Mouse (Mus musculus): ENCODE data around the gene Wwp2. TPM values are rescaled to one million over a fixed set of nuclear protein-coding genes. Genes with fewer than 3 reads are reported as not detected.

Gene Wwp2
- polyA plus RNA-seq, 1 experiment from 2014 or later, result 39.4 TPM

DNA sequence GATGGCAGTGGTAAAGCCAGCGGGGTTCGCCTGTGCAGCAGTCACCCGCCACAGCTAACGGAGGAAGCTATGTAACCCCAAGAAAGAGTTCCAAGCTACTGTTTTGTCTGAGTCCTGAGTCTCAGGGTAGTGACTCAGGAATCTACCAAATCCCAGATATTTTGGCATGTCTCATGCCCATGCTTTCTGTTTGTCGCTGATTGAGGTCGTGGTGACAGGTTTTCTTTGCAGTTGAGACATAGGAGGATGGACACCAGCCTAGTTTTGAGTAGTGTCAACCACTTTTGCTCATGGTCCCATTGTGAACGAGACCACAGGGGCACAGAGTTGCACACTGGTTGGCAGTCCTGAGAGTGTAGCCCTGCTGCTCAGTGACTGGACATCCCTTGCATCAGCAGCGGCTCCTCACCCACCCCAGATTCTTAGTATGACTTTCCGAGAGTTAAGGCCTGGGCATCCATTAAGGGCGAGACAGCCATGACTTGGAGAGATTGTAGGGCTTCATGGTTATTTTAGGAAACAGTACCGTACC is 109.5 kb downstream of the Wwp2 start:
- Histone ChIP-seq H3K9ac (replicated peaks) (no peak overlapping the region), H3K27ac (replicated peaks) (no peak overlapping the region), H3K36me3 (peaks cover 7% of the 10 kb centered on the region; the same call in 1 of the 2 replicates), H3K27me3 (no peaks in the 10 kb centered on the region), H3K4me3 (no peak overlapping the region), H3K4me2 (replicated peaks) (no peak overlapping the region), H3K9me3 (no peaks in the 10 kb centered on the region), H3K4me1 (no peaks in the 10 kb centered on the region; the same call in 1 of the 2 replicates)
- 91% methylated on average over 11 of the region's 11 CpGs for WGBS
- no peak for ATAC-seq (replicated peaks)

DNA sequence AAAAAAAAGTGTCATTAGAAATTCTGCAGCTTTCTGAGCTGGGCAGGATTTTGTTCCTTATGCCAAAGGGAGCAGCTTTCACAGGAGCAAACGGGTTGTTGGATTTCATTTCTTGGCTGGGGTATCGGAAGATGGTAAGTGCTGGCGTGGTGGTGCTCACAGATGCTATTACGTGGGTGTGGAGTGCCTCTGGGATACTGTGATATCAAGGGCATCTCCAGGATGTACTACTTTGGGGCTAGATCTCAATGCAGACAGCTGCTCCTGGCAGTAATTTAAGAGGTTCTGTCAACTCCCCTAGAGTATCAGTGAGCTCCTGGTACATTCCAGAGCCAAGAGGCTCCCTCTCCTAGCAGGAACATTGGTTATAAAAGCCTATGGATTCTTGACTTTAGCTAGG is 110.0 kb downstream of the Wwp2 start:
- peaks cover 2% of the 10 kb centered on the region; the same call in 1 of the 2 replicates for H3K36me3 ChIP-seq
- no peak overlapping the region for H3K9ac ChIP-seq (replicated peaks)
- no peak for ATAC-seq (replicated peaks)
- H3K4me3 ChIP-seq, result no peak overlapping the region
- no peak overlapping the region for H3K4me2 ChIP-seq (replicated peaks)
- 85% methylated on average over 4 of the region's 4 CpGs for WGBS
- H3K4me1 ChIP-seq, result no peaks in the 10 kb centered on the region; the same call in 1 of the 2 replicates
- no peaks in the 10 kb centered on the region for H3K27me3 ChIP-seq
- no peaks in the 10 kb centered on the region for H3K9me3 ChIP-seq
- no peak overlapping the region for H3K27ac ChIP-seq (replicated peaks)

DNA sequence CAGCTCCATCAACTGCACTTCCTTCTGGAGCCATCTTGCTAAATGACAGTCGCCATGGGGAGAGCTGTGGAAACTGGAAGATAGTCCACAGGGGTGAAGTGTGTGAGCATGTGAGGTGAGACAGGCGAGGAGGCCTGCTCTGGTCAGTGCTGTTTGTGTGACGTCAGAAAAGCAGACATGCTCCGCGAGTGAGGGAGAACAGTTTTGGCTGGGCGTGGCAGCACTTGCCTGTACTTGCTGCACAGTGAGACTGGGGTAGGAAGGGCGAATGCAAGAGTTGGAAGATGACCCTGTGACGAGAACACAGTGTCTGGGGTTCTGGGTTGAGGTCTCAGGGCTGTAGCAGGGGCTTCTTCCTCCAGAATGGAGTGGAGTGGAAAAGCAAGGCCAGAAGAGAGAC is 110.7 kb downstream of the Wwp2 start:
- peaks cover 2% of the 10 kb centered on the region; the same call in 1 of the 2 replicates for H3K36me3 ChIP-seq
- no peaks in the 10 kb centered on the region for H3K9me3 ChIP-seq
- 92% methylated on average over 8 of the region's 8 CpGs for WGBS
- no peak overlapping the region for H3K4me2 ChIP-seq (replicated peaks)
- no peak overlapping the region for H3K27ac ChIP-seq (replicated peaks)
- no peaks in the 10 kb centered on the region for H3K27me3 ChIP-seq
- H3K9ac ChIP-seq (replicated peaks), result no peak overlapping the region
- H3K4me3 ChIP-seq, result no peak overlapping the region
- no peaks in the 10 kb centered on the region; the same call in 1 of the 2 replicates for H3K4me1 ChIP-seq
- no peak for ATAC-seq (replicated peaks)

DNA sequence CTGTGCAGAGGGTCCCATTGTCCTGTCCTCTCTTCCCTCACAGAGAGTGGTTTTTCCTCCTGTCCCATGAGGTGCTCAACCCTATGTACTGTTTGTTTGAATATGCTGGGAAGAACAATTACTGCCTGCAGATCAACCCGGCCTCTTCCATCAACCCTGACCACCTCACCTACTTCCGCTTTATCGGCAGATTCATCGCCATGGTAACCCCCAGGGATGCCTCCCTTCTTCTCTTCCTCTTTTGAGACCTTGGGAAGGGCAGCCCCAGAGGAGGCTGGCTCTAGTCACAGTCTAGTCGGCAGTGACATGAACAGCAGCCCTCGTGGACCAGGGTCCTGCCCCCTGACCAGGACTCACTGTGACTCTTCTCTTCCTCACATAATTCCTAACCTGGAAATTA is 116.1 kb downstream of the Wwp2 start:
- H3K4me3 ChIP-seq, result no peak overlapping the region
- no peaks in the 10 kb centered on the region for H3K27me3 ChIP-seq
- H3K4me2 ChIP-seq (replicated peaks), result no peak overlapping the region
- no peak overlapping the region for H3K27ac ChIP-seq (replicated peaks)
- H3K9ac ChIP-seq (replicated peaks), result no peak overlapping the region
- no peak for ATAC-seq (replicated peaks)
- H3K4me1 ChIP-seq, result no peaks in the 10 kb centered on the region
- WGBS, result 33% methylated on average over 6 of the region's 6 CpGs
- H3K36me3 ChIP-seq, result peaks cover 2% of the 10 kb centered on the region; the same call in 1 of the 2 replicates
- H3K9me3 ChIP-seq, result no peaks in the 10 kb centered on the region

DNA sequence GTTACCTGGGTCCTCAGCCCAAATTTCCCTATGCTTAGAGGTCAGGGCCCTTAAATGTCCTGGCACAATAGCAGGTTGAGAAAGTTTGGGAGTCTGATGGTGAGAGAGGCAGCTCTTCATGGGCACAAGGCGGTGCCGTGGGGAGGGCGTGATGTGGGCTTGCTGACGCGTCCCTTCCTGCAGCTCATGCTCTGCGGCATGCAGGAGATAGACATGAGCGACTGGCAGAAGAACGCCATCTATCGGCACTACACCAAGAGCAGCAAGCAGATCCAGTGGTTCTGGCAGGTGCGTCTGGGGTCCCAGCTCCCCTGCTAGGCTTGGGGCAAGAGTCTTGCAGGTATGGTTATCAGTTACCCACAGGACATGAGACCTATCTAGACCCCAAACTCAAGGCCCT is 119.1 kb downstream of the Wwp2 start:
- no peaks in the 10 kb centered on the region for H3K9me3 ChIP-seq
- WGBS, result 90% methylated on average over 10 of the region's 10 CpGs
- H3K36me3 ChIP-seq, result no peaks in the 10 kb centered on the region; the same call in 1 of the 2 replicates

DNA sequence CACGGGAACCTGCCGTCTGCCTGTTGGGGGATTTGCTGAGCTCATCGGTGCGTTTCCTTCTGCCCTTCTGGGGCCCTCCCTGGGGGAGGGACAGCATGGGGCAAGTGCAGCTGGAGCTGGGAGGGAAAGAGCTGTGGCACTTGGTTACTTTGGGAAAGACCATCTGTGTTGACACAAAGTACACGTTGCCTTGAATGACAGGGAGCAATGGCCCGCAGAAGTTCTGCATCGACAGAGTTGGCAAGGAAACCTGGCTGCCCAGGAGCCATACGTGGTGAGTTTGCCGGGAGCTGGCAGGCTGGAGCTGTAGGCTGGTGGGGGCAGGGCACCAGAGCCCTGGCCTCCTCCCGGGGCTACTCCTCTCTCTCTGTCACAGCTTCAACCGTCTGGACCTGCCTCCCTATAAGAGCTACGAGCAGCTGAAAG is 120.4 kb downstream of the Wwp2 start:
- Histone ChIP-seq H3K27ac (replicated peaks) (no peak overlapping the region), H3K4me2 (replicated peaks) (no peak overlapping the region), H3K27me3 (no peaks in the 10 kb centered on the region), H3K4me1 (no peaks in the 10 kb centered on the region), H3K9me3 (no peaks in the 10 kb centered on the region), H3K36me3 (no peaks in the 10 kb centered on the region; the same call in 1 of the 2 replicates), H3K9ac (replicated peaks) (no peak overlapping the region), H3K4me3 (no peak overlapping the region)
- ATAC-seq (replicated peaks), result 0 out of 2 replicates have a peak, but pooled peaks have one; percentile 57
- 54% methylated on average over 12 of the region's 12 CpGs for WGBS

More for the DNA sequence above, 119.1 kb downstream of the Wwp2 start:
- H3K27me3 ChIP-seq, result no peaks in the 10 kb centered on the region
- H3K27ac ChIP-seq (replicated peaks), result no peak overlapping the region
- no peak overlapping the region for H3K4me3 ChIP-seq
- H3K4me1 ChIP-seq, result no peaks in the 10 kb centered on the region
- ATAC-seq (replicated peaks), result no peak
- no peak overlapping the region for H3K4me2 ChIP-seq (replicated peaks)
- no peak overlapping the region for H3K9ac ChIP-seq (replicated peaks)

DNA sequence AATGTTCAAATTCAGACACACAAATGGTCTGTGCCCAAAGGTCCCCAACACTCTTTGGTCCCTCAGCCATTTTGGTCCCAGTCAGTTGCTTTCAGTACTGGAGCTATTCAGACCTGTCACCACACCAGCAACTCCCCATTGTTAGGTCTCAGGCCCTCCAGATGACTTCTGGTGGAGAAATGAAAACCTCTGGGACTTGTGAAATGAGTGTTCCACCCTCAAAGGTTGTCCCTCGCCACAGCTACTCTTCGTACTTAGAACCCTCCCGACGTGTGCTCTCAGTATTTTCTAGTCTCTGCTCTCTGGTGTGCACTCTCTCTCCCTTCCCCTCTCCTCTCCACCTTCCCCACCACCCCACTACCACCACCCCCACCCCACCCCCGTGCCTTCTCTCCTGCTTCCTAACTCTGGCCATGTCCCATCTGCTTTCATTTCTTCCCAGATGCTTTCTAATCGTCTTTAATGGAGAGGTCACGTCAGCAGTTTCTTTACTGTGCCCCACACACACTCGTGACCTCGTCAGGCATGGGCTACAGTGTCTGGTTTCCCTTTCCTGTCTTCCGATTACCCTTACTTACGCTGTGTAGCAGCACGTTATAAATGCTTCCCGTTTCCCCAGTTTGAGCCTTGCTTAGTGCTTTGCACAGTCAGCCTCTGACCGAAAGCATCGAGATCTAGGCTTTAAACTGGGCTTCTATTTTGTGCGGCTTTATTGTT is 124.8 kb downstream of the Wwp2 start:
- H3K4me1 ChIP-seq, result no peaks in the 10 kb centered on the region
- no peaks in the 10 kb centered on the region for H3K9me3 ChIP-seq
- ATAC-seq (replicated peaks), result no peak
- no peak overlapping the region for H3K4me3 ChIP-seq
- H3K4me2 ChIP-seq (replicated peaks), result no peak overlapping the region
- no peaks in the 10 kb centered on the region; the same call in 1 of the 2 replicates for H3K36me3 ChIP-seq
- no peak overlapping the region for H3K9ac ChIP-seq (replicated peaks)
- 66% methylated on average over 16 of the region's 16 CpGs for WGBS
- no peak overlapping the region for H3K27ac ChIP-seq (replicated peaks)
- no peaks in the 10 kb centered on the region for H3K27me3 ChIP-seq

DNA sequence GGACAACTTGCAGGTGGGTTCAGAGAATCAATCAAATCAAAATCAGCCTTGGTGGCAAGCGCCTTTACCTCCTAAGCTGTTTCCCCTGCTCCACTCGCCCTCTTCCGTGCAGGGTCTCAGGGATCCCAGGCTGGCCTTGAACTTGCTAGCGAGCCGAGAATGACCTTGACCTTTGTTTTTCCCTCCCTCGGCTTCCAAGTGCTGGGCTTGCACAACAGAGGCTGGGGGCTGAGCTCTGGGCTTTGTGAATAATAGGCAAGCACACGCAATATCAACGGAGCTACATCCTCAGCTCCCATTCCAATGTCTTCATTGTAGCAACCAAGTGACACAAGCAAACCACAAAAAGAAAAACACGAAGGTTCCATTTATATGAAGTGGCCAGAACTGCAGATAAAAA is 126.0 kb downstream of the Wwp2 start:
- Histone ChIP-seq H3K9ac (replicated peaks) (no peak overlapping the region), H3K27ac (replicated peaks) (no peak overlapping the region), H3K36me3 (no peaks in the 10 kb centered on the region), H3K4me1 (no peaks in the 10 kb centered on the region), H3K9me3 (no peaks in the 10 kb centered on the region), H3K27me3 (no peaks in the 10 kb centered on the region), H3K4me3 (no peak overlapping the region), H3K4me2 (replicated peaks) (no peak overlapping the region)
- WGBS, result 81% methylated on average over 9 of the region's 9 CpGs
- ATAC-seq (replicated peaks), result no peak

DNA sequence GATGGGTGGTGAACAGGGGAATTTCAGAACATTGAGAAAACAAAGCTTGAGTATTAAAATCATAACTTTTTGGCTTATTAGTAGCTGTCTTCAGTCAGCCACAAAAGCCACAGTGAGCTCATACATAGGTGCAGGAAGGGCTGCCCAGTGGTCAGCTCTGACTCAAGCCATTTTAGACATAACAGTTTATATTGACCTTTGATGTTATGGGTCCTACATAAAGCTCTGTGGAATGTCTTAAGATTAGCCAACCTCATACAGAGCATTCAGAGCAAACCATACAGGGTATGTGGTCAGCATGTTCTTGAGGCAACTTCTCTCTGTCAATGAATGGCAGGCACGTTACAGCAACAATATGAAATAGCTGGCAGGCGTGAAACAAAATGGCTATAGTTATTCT is 134.9 kb downstream of the Wwp2 start:
- ATAC-seq (replicated peaks), result no peak
- no peak overlapping the region for H3K9ac ChIP-seq (replicated peaks)
- no peak overlapping the region for H3K4me3 ChIP-seq
- no peaks in the 10 kb centered on the region for H3K27me3 ChIP-seq
- no peaks in the 10 kb centered on the region for H3K36me3 ChIP-seq
- WGBS, result 79% methylated on average over 2 of the region's 2 CpGs
- no peaks in the 10 kb centered on the region for H3K4me1 ChIP-seq
- no peak overlapping the region for H3K4me2 ChIP-seq (replicated peaks)
- H3K27ac ChIP-seq (replicated peaks), result no peak overlapping the region
- H3K9me3 ChIP-seq, result no peaks in the 10 kb centered on the region

DNA sequence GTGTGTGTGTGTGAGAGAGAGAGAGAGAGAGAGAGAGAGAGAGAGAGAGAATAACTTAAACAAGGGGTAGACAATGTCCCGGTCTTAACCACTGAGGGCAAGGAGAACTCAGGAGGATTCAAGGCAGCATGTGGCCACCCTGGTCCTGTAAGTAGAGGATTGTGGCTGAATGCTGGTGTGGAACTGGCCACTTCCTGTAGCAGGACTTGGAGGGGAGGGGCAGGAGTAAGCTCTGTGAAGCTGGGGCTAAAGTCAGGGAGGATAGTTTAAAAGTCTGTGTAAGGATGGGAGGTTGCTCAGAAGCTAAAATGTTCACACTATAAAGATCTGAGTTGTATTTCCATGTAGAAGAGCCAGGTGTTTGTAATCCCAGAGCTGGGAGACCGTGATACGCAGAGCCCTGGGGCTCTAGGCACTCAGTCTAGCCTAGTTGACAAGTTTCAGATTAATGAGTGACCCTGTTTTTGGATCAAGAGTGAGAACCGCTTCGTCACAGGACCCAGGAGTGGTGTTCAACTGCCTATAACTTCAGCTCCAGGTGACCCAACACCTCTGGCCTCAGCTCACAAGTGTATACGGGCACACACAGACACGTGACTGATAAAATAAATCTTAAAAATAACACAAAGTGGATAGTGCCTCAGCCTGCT is 135.4 kb downstream of the Wwp2 start:
- peaks cover 4% of the 10 kb centered on the region; the same call in 1 of the 2 replicates for H3K4me1 ChIP-seq
- WGBS, result 90% methylated on average over 7 of the region's 7 CpGs
- H3K9ac ChIP-seq (replicated peaks), result no peak overlapping the region
- H3K9me3 ChIP-seq, result no peaks in the 10 kb centered on the region
- ATAC-seq (replicated peaks), result no peak
- H3K27ac ChIP-seq (replicated peaks), result no peak overlapping the region
- H3K27me3 ChIP-seq, result no peaks in the 10 kb centered on the region
- no peak overlapping the region for H3K4me3 ChIP-seq
- no peaks in the 10 kb centered on the region for H3K36me3 ChIP-seq
- no peak overlapping the region for H3K4me2 ChIP-seq (replicated peaks)

DNA sequence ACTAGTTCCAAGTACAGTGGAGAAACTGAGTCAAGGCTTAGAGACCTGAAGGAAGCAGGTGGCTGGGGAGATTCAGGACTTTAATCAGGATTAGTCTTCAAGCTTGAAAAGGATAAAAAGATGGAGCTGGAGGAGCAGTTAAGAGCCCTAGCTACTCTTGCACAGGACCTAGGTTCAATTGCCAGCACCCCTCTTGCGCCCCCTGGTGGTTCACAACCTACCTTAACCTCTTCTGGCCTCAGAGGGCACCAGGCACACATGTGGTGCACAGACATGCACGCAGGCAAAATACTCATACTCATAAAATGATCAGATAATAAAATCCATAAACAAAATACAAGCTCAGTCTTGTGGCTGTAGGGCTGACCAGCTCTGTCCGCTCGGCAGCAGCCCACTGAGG is 136.3 kb downstream of the Wwp2 start:
- Histone ChIP-seq H3K36me3 (no peaks in the 10 kb centered on the region), H3K4me1 (peaks cover 4% of the 10 kb centered on the region; the same call in 1 of the 2 replicates), H3K9ac (replicated peaks) (no peak overlapping the region), H3K9me3 (no peaks in the 10 kb centered on the region), H3K27ac (replicated peaks) (no peak overlapping the region), H3K4me2 (replicated peaks) (no peak overlapping the region), H3K4me3 (no peak overlapping the region), H3K27me3 (no peaks in the 10 kb centered on the region)
- ATAC-seq (replicated peaks), result no peak
- WGBS, result 66% methylated on average over 4 of the region's 4 CpGs

DNA sequence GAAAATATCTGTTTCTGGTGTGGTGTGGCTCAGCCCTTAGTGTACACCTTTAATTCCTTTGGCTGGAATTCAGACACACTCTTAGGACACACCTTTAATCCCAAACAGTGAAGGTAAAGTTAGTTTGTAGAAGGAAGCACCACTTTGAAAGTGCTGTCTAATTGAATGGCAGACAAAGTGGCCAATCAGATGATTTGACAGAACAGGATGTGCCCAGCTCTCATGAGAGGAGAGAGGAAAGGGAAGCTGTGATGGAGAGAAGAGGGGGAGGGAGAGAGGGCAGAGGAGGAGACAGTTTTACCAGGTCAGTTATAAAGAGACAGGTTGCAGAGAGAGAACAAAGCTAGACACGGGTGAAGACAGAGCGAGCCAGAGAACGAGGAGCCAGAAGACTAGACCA is 138.6 kb downstream of the Wwp2 start:
- no peak overlapping the region for H3K4me3 ChIP-seq
- no peaks in the 10 kb centered on the region for H3K9me3 ChIP-seq
- no peak overlapping the region for H3K27ac ChIP-seq (replicated peaks)
- ATAC-seq (replicated peaks), result no peak
- H3K4me1 ChIP-seq, result peaks cover 4% of the 10 kb centered on the region; the same call in 1 of the 2 replicates
- H3K36me3 ChIP-seq, result peaks cover 18% of the 10 kb centered on the region
- H3K9ac ChIP-seq (replicated peaks), result no peak overlapping the region
- H3K27me3 ChIP-seq, result no peaks in the 10 kb centered on the region
- WGBS, result 86% methylated on average over 3 of the region's 3 CpGs
- H3K4me2 ChIP-seq (replicated peaks), result no peak overlapping the region
